In genomic region chr5:117138295-117138988, GRCm38 (mm10) we compare ENCODE assay signal across 8 mouse cellular contexts. TPM values are rescaled to one million over a fixed set of nuclear protein-coding genes. Genes with fewer than 3 reads are reported as not detected.
DNase-seq lines count a peak whose midpoint lies in the region; TF ChIP-seq lines count a peak whose summit lies in the region.

No protein-coding gene starts in this region.

- no peaks in the 10 kb centered on the region for H3K27me3 ChIP-seq in thymus, adult 2 months (ENCODE audit: control insufficient read depth, insufficient read depth, low read length)
- no peaks in the 10 kb centered on the region for H3K27me3 ChIP-seq in kidney, adult 2 months (replicated peaks; ENCODE audit: control insufficient read depth, insufficient read depth, low read length)

- TF ChIP-seq POLR2A in thymus, adult 2 months (IDR thresholded peaks at IDR 0.05; ENCODE audit: control insufficient read depth, extremely low read depth, insufficient read depth, low read length, poor library complexity), result no peak
- TF ChIP-seq POLR2A in kidney, adult 2 months (IDR thresholded peaks at IDR 0.05; ENCODE audit: low read depth, low read length), result no peak

- TF ChIP-seq CTCF in thymus, adult 2 months (IDR thresholded peaks at IDR 0.05; ENCODE audit: borderline replicate concordance, control insufficient read depth, extremely low read depth, insufficient read depth, low read length, poor library complexity), result no peak
- no peak for TF ChIP-seq CTCF in left cerebral cortex, adult 2 months (IDR thresholded peaks at IDR 0.05)
- TF ChIP-seq CTCF in kidney, adult 2 months (conservative IDR thresholded peaks at IDR 0.05; ENCODE audit: insufficient read depth, insufficient read length, low read depth, low read length), result no peak

- 23% methylated on average over 11 of the region's 11 CpGs for WGBS in thymus, adult 2 months
- WGBS in kidney, adult 2 months, result 61% methylated on average over 11 of the region's 11 CpGs

- peaks cover 49% of the 10 kb centered on the region for H3K4me1 ChIP-seq in thymus, adult 2 months (replicated peaks; ENCODE audit: control insufficient read depth, insufficient read depth, low read length)
- H3K4me1 ChIP-seq in kidney, adult 2 months (ENCODE audit: control insufficient read depth, insufficient read depth, low read length), result peaks cover 9% of the 10 kb centered on the region; the same call in 1 of the 2 replicates

- peak; percentile 45 for DNase-seq in thymus, adult 2 months
- no peak for DNase-seq in thymus, adult 18-20 months
- peak; percentile 61 to 62 for DNase-seq in heart, postnatal 14 days
- peak; percentile 88 for DNase-seq in lung, postnatal 25 days (ENCODE audit: low spot score)
- peak; percentile 58 for DNase-seq in thymus, postnatal 25 days
- no peak for DNase-seq in left cerebral cortex, adult 2 months (ENCODE audit: extremely low spot score in 1 of 2, low spot score in 2 of 2)
- DNase-seq in left cerebral cortex, postnatal 4 days, result no peak
- DNase-seq in kidney, adult 2 months, result no peak

- H3K36me3 ChIP-seq in thymus, adult 2 months (ENCODE audit: control insufficient read depth, insufficient read depth, low read length), result no peaks in the 10 kb centered on the region
- H3K36me3 ChIP-seq in kidney, adult 2 months (ENCODE audit: control insufficient read depth, insufficient read depth, low read length), result no peaks in the 10 kb centered on the region

- peak overlapping the region; percentile 77 for H3K27ac ChIP-seq in thymus, adult 2 months (ENCODE audit: control insufficient read depth, insufficient read depth, low read length)
- H3K27ac ChIP-seq in left cerebral cortex, adult 2 months, result no peak overlapping the region
- no peak overlapping the region for H3K27ac ChIP-seq in kidney, adult 2 months (ENCODE audit: insufficient read depth, low read depth, low read length)

- no peak overlapping the region for H3K4me3 ChIP-seq in thymus, adult 2 months (ENCODE audit: control insufficient read depth, insufficient read depth, low read length)
- H3K4me3 ChIP-seq in left cerebral cortex, adult 2 months, result no peak overlapping the region
- H3K4me3 ChIP-seq in kidney, adult 2 months (ENCODE audit: insufficient read depth, low read depth, low read length), result no peak overlapping the region

- intact Hi-C loops in heart, postnatal 14 days (cut with DNase I), result no loop called here
- intact Hi-C loops in left cerebral cortex, adult 2 months (cut with DNase I), result loop anchor here (2.0 kb wide), 1 partner anchor 18 kb away; the partner anchor contains the start of gene Taok3
- intact Hi-C loops in left cerebral cortex, postnatal 4 days (cut with DNase I), result no loop called here

RNA-seq across cellular contexts. Expression of gene Taok3, which starts 18.5 kb away (rescaled TPM):
- polyA plus RNA-seq in thymus, adult 2 months (2012; rRNA removed), result 43.5 and 50.8 TPM in 2 replicates
- 1 to 10 TPM; 9.0 to 9.3 TPM for total RNA-seq in heart, postnatal 14 days (2021)
- 10 to 100 TPM; 52.5 to 54.7 TPM for total RNA-seq in left cerebral cortex, adult 2 months (2021)
- 10 to 100 TPM; 80.6 to 85.3 TPM for total RNA-seq in left cerebral cortex, postnatal 4 days (2021)
- polyA plus RNA-seq in kidney, adult 2 months (2012; rRNA removed), result 11.1 and 11.3 TPM in 2 replicates

RNA-seq across cellular contexts. Expression of gene Suds3, which starts 22.5 kb away (rescaled TPM):
- 108 and 113 TPM in 2 replicates for polyA plus RNA-seq in thymus, adult 2 months (2012; rRNA removed)
- total RNA-seq in heart, postnatal 14 days (2021), result 10 to 100 TPM; 66.6 to 73.7 TPM
- total RNA-seq in left cerebral cortex, adult 2 months (2021), result 100 to 1,000 TPM; 117 to 141 TPM
- 10 to 100 TPM; 81.4 to 81.6 TPM for total RNA-seq in left cerebral cortex, postnatal 4 days (2021)
- 84.9 and 85.8 TPM in 2 replicates for polyA plus RNA-seq in kidney, adult 2 months (2012; rRNA removed)

Comparison
In these comparisons a context has a peak if more than half of its experiments do, and no peak if none do; other contexts are left out.
1. DNase-seq: peak in thymus, adult 2 months (single experiment), heart, postnatal 14 days (2 of 2), lung, postnatal 25 days (single experiment) and thymus, postnatal 25 days (single experiment); none in thymus, adult 18-20 months (0 of 2), left cerebral cortex, adult 2 months (0 of 2), left cerebral cortex, postnatal 4 days (single experiment) and kidney, adult 2 months (single experiment).
2. RNA of gene Taok3, which starts 18.5 kb away (total RNA-seq): 80.6 to 85.3 TPM in left cerebral cortex, postnatal 4 days and 52.5 to 54.7 TPM in left cerebral cortex, adult 2 months; 9.0 to 9.3 TPM in heart, postnatal 14 days; every median in the first group is over 4 times any median in the second.